Mouse (Mus musculus): ENCODE data around the gene Olfr974.
"Not testable (repeated sequence)": the region's sequence is repeated elsewhere in the genome, so short reads cannot be mapped to it uniquely, and the experiment has no call there.

Olfr974 gene

DNA sequence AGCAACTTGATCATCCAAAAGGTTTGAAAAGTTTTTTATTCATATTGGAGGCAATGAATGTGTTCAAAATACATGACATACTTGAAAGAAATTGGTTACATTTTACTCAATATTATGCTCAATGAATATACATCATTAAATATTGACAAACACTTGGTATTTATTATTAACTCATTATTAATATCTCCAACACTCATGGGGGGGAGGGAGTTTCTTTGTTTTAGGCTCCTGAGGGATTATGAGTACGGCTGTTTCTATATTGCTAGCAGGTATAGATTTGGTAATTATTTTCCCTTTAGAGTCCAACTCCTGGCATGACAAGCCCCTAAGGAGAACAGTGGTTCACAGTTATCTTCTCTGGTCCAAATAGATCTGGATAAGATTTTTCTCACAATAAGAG lies at the start of gene Olfr974:
Gene Olfr974 (plus strand): TSS at position 301 of the 400 bp plus-strand sequence.
- no peak for DNase-seq (ENCODE audit: low read depth, low spot score)

DNA sequence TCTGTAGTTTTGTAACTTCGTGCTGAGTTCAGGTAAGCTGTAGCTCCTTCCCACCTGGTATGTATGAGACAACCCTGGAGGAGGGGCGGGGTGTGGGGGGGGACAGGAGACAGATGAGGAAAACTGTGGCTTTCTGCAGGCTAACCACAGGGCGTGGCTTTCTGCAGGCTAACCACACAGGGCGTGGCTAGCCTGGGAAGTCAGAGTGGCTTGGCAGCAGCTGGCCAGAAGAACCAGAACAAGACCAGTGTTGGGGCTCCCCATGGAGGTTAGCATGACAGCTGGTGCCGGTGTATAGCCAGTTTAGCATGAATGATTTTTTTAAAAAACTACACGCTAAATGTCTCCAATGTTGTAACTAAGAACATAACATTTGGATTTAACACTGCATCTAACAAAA lies 32.2 kb upstream of the Olfr974 start:
- DNase-seq (ENCODE audit: low read depth, low spot score), result peak; percentile 9

DNA sequence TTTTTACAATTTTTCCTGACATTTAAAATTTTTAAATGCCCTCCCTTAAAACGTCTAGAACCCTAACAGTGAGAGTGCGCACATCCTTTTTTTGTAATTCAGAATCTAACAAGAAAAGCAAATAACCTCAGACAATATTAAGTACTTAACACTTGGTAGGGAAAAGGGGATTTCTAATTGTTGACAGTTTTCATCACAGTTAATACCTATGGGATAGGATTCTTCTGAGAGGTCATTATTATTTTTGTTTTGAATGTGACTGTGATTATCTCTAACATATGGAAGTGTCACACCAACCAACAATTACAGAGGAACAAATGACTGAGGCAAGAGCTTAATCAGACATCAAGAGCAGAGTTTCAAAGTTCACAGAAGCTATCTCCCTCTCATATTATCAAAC lies 30.3 kb upstream of the Olfr974 start, which contains the start of gene Olfr229:
Gene Olfr229 (plus strand): TSS at position 301 of the 400 bp plus-strand sequence.
- no peak for DNase-seq (ENCODE audit: low read depth, low spot score)

DNA sequence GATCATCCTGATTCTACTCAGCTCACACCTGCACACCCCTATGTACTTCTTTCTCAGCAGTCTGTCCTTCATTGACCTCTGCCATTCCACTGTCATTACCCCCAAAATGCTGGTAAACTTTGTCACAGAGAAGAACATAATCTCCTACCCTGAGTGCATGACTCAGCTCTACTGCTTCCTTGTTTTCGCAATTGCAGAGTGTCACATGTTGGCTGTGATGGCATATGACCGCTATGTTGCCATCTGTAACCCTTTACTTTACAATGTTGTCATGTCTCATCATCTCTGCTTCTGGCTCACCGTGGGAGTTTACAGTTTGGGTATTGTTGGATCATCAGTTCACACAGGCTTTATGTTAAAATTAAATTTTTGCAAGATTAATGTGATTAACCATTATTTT lies 27.4 kb upstream of the Olfr974 start:
- no peak for DNase-seq (ENCODE audit: low read depth, low spot score)

DNA sequence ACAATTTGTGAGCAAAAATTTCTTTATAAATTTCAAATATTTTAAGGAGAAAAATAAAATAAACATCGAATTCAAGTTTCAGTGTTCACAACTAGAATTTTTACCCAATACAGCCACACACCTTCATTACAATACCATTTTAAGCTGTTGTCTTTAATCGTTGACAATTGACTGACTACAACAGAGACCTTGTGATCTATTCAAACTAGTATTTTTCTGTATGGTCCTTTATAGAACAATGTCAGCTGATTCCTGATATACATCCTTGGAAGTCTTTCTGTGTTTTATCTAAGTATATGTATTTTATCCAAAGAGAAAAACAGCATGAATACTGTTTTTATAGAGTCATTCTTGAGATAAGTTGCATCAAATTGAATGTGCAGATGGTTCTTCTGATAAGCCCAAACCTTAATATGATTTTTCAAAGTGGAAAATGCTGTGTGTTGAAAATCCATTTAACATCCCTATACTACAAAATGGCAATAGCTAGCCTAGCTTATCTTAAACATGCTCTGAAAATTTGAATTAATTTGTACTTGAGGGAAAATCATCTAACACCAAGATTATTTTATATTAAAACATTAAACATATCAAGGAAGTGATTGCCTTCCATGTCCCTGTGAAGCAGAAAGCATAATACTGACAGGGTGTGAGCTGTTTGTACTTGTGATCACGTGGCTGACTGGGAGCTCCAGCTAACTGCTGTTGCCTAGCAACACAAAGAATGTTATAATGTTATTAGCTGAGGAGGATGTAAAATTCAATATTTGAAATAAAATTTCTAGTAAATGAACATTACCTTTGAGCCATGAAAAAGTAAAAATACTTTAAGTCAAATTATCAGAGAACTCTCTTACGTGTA lies 9.1 kb upstream of the Olfr974 start:
- DNase-seq (ENCODE audit: low read depth, low spot score), result not testable (repeated sequence)

DNA sequence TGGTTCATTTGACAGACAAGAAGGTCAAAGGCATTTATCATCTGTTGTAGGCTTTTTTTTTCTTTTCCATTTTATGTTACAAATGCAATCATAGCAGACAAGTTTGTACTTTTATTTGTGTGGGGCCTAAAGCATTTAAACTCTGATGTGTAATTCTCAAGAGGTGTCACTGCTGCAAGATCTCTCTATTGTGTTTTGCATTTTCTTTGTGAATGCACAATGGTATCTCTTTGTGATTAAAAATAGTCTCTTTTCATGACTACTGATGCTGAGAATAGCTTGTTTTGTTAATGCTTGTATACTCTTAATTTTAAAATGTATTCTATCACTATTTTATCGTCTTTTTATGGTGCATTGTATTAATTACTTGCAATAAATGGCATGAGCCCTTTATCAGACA lies 8.5 kb upstream of the Olfr974 start:
- not testable (repeated sequence) for DNase-seq (ENCODE audit: low read depth, low spot score)

DNA sequence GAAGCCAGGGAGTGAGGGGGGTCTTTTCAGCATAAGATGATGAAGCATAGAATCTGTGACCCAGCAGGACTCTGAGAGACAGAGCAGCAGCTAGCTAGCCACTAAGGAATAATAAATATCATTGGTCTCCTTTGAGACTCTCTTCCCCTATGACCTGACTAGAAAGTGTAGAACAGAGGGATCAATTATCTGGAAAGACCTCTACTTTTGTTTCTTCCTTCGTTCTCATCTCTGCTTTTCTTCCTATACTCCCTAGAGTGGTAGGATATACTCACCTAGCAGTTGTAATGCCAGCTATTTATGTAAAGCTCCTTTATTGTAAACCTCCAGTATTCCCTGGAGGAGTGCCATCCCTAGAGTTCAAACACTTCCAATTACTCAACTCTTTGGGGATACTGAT lies 14.6 kb downstream of the Olfr974 start, which contains the start of gene Olfr975:
Gene Olfr975 (minus strand): TSS at position 101 of the 400 bp plus-strand sequence.
- no peak for DNase-seq (ENCODE audit: low read depth, low spot score)

DNA sequence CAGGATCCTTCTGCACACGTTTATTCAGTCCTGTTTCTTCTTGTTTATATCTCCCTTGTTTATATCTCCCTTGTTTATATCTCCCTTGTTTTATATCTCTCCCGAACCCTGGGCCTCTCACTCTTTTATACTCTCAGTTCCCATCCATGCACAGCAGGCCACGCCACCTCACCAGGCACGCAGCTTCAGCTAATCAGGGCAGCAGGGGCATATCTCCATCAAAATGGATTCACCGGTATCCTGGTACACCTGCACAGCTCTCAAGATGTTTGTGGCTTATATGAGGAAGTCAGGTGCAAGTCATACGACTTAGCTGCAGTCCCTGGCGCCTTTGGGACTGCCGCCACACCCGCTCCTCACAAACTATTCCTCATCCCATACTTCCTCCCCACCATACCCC lies 23.7 kb downstream of the Olfr974 start, which contains the start of gene Olfr976:
Gene Olfr976 (minus strand): TSS at position 101 of the 400 bp plus-strand sequence.
- not testable (repeated sequence) for DNase-seq (ENCODE audit: low read depth, low spot score)

DNA sequence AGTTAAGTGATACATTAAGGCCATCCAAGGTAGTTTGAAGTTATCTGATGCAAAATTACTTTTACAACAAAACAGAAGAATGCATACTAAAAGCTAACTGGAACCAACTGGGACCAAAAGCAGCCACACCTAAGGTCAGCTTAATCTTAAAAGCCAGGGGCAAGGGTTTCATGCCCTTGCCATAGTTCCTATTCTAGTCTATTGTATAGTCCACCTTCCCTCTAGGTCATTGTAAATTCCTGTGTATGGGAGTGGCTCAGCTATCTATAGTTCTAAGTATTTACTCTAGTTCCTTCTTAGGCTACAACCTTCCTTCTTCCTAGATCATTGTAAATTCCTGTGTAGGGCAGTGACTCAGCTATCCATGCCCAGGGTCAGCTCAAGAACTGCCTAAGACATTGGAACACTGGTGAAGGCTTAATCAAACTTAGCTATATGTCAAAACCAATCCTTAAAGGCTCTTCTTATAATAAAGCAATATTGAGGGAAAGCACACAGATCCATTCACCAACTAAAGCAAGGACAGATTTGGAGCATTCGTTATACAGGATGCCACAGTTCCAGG lies 39.4 kb downstream of the Olfr974 start:
- DNase-seq (ENCODE audit: low read depth, low spot score), result not testable (repeated sequence)

DNA sequence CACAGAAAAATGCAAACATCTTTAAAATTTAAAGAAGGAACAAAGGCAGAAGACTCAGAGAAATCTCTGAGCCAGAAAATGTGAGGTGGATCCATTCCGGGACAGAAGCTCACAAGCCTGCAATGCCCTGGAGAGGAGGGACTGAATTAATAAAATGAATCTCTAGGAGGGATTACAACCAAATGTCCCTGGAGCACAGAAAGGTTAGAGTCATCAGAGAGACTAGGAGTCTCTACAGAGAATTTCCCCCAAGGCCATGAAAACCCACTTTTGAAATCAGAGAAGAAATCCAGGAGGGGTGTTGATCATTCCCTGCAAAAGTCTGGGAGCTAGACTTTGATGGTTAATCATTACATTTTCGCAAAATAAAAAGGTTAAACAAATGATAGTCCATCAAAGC lies 54.5 kb downstream of the Olfr974 start, which contains the start of gene Olfr978:
Gene Olfr978 (plus strand): TSS at position 301 of the 400 bp plus-strand sequence.
- DNase-seq (ENCODE audit: low read depth, low spot score), result no peak

All from 3T3-L1 (cell line).